Comparison of ENCODE assay signal across 18 mouse cellular contexts in the genomic region with DNA sequence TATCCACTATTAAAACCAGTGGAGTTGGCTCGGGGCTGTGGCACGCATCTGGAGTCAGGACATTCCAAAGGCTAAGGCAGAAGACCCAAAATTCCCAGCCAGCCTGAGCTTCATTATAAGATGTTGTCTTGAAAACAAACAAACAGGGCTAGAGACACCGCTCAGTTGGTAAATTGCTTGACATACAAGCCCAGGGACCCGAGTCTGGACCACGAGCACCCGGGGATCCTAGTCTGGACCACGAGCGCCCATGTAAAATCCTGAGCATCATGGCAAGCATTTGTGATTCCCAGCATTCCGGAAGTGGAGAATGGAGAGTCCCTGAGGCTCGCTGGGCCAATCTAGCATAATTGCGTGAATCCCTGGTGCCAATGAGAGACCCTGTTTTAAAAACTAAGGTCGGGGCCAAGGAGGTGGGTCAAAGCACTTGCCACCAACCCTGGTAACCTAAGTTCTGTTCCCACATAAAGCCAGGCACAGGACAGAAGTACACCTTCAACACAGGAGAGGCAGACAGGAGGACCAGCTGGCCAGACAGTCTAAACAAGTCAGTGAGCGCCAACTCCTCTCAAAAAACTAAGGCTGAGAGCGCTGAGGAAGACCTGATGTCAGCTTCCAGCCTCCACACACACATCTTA. TPM values are rescaled to one million over a fixed set of nuclear protein-coding genes. Genes with fewer than 3 reads are reported as not detected.
"Had no signal": no experiment of that assay in that cellular context is flagged by ENCODE, and none has a peak within 500 bp of the region (broad histone marks: within the 10 kb centered on the region; RNA-seq: fewer than 3 reads in every experiment).

No protein-coding gene starts in this region.

- H3K4me3 ChIP-seq: intestine, embryonic 15.5 days; kidney, embryonic 15.5 days; limb, embryonic 12.5 days; liver, embryonic 15.5 days; midbrain, embryonic 15.5 days; neural tube, embryonic 12.5 days; stomach, embryonic 15.5 days had no signal

- H3K9ac ChIP-seq: intestine, embryonic 15.5 days; kidney, embryonic 15.5 days; limb, embryonic 12.5 days; liver, embryonic 15.5 days; midbrain, embryonic 15.5 days; neural tube, embryonic 12.5 days; stomach, embryonic 15.5 days had no signal

- ATAC-seq: intestine, embryonic 15.5 days; lung, postnatal 0 days; midbrain, embryonic 15.5 days had no signal

- H3K27me3 ChIP-seq: intestine, embryonic 15.5 days; kidney, embryonic 15.5 days; limb, embryonic 12.5 days; midbrain, embryonic 15.5 days; neural tube, embryonic 12.5 days; stomach, embryonic 15.5 days had no signal

- H3K9me3 ChIP-seq: intestine, embryonic 15.5 days; liver, embryonic 15.5 days; stomach, embryonic 15.5 days had no signal

- DNase-seq: kidney, adult 2 months; layer of hippocampus, adult 9-11 months; layer of hippocampus, postnatal 36 days; lung, adult 2 months; lung, postnatal 36 days; thymus, adult 18-20 months; thymus, postnatal 14 days had no signal

- H3K4me2 ChIP-seq: intestine, embryonic 15.5 days; kidney, embryonic 15.5 days; limb, embryonic 12.5 days; liver, embryonic 15.5 days; midbrain, embryonic 15.5 days; neural tube, embryonic 12.5 days; stomach, embryonic 15.5 days had no signal

- H3K27ac ChIP-seq: intestine, embryonic 15.5 days; kidney, embryonic 15.5 days; limb, embryonic 12.5 days; liver, embryonic 15.5 days; midbrain, embryonic 15.5 days; neural tube, embryonic 12.5 days; stomach, embryonic 15.5 days had no signal

- H3K36me3 ChIP-seq: intestine, embryonic 15.5 days; kidney, embryonic 15.5 days; limb, embryonic 12.5 days; liver, embryonic 15.5 days; midbrain, embryonic 15.5 days; neural tube, embryonic 12.5 days; stomach, embryonic 15.5 days had no signal

- H3K4me1 ChIP-seq: intestine, embryonic 15.5 days; kidney, embryonic 15.5 days; limb, embryonic 12.5 days; liver, embryonic 15.5 days; midbrain, embryonic 15.5 days; neural tube, embryonic 12.5 days; stomach, embryonic 15.5 days had no signal

RNA-seq across cellular contexts. Expression of a gene that starts 46.1 kb away (rescaled TPM):
- total RNA-seq: layer of hippocampus, adult 18-20 months; layer of hippocampus, postnatal 36 days; left cerebral cortex, postnatal 25 days; liver, adult 2 months had no signal
- polyA plus RNA-seq: liver, adult 2 months had no signal
